Mouse (Mus musculus): ENCODE results near the gene Slfn4.

DNA sequence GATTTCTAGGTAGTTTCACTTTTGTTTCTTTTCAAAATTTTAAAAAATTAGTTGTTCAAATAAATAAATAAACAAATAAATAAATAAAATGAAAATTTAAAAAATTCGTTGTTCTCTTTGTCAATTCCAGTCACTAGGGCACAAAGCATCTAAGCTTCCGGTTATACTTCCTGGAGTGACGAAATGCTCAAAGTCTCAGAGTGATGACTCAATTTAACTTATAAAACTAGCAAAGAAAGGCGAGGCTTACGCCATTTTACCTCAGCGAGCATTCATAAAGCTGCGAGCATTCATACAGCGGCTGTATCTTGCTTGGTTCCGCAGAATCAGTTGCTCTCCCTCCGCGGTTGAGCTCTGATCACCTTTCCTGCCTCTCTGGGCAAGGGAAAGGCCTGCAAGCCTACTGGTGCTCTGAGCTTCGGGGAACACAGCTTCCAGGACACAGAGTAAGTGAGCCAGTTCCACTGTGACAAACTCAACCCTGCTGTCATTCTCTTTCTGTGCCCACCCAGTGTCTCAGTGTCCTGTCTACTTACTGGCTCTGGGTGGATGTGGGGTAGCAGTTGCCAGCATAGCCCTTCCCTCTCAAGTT is at the start of gene Slfn4:
- TF ChIP-seq CTCF (IDR thresholded peaks at IDR 0.05; ENCODE audit: low read depth) = no peak
- TF ChIP-seq EP300 (IDR thresholded peaks at IDR 0.05; ENCODE audit: low read depth) = no peak

Data from liver, embryonic 14.5 days (tissue).